Mouse (Mus musculus) layer of hippocampus, postnatal 14 days (tissue): ENCODE results near the gene Rcbtb2. TPM values are rescaled to one million over a fixed set of nuclear protein-coding genes. Genes with fewer than 3 reads are reported as not detected.

Experiments
- DNase-seq, 2 experiments: peaks; one replicate each; pipeline ENCODE4 v3.0.0; 2021 to 2022; ENCODE audit warnings: low spot score in 2 of 2, mixed read lengths in 1 of 2
- total RNA-seq, 2 experiments: library from RNA; stranded (reverse); gene quantifications; 2 replicates each; pipeline ENCODE4 v1.2.3; 2021

The Rcbtb2 gene
- total RNA-seq, 2 experiments from 2014 or later, result 29.2 to 32.2 TPM

- DNase-seq, result no peak
Measured at GRCm38 (mm10) chr14:73143710-73144420, 21.0 kb downstream of the Rcbtb2 start.

GRCm38 (mm10) chr14:73145531-73145930 is 22.7 kb downstream of the Rcbtb2 start:
- no peak for DNase-seq

- DNase-seq, result no peak
Measured at GRCm38 (mm10) chr14:73146721-73147120, 23.9 kb downstream of the Rcbtb2 start.

- no peak for DNase-seq
Measured at GRCm38 (mm10) chr14:73148125-73148524, 25.3 kb downstream of the Rcbtb2 start.

- DNase-seq, result no peak
Measured at GRCm38 (mm10) chr14:73161303-73161702, 38.5 kb downstream of the Rcbtb2 start.

GRCm38 (mm10) chr14:73162192-73162800 is 39.5 kb downstream of the Rcbtb2 start:
- no peak for DNase-seq

GRCm38 (mm10) chr14:73163363-73163998 is 40.6 kb downstream of the Rcbtb2 start:
- DNase-seq, result no peak

- DNase-seq, result no peak
Measured at GRCm38 (mm10) chr14:73165136-73165535, 42.3 kb downstream of the Rcbtb2 start.

GRCm38 (mm10) chr14:73168605-73169004 is 45.8 kb downstream of the Rcbtb2 start:
- no peak for DNase-seq

GRCm38 (mm10) chr14:73169926-73170844 is 47.3 kb downstream of the Rcbtb2 start:
- no peak for DNase-seq

- DNase-seq, result no peak
Measured at GRCm38 (mm10) chr14:73172196-73173011, 49.6 kb downstream of the Rcbtb2 start.

- no peak for DNase-seq
Measured at GRCm38 (mm10) chr14:73173662-73174061, 50.8 kb downstream of the Rcbtb2 start.

GRCm38 (mm10) chr14:73174091-73174995 is 51.5 kb downstream of the Rcbtb2 start:
- peak; percentile 43 to 71 for DNase-seq

GRCm38 (mm10) chr14:73175031-73175430 is 52.2 kb downstream of the Rcbtb2 start:
- DNase-seq, result no peak

- no peak for DNase-seq
Measured at GRCm38 (mm10) chr14:73175814-73176213, 53.0 kb downstream of the Rcbtb2 start.

GRCm38 (mm10) chr14:73176266-73176665 is 53.4 kb downstream of the Rcbtb2 start:
- DNase-seq, result no peak

- DNase-seq, result no peak
Measured at GRCm38 (mm10) chr14:73177961-73178360, 55.1 kb downstream of the Rcbtb2 start.

GRCm38 (mm10) chr14:73179221-73179681 is 56.4 kb downstream of the Rcbtb2 start:
- DNase-seq, result no peak

- DNase-seq, result no peak
Measured at GRCm38 (mm10) chr14:73180671-73181070, 57.8 kb downstream of the Rcbtb2 start.
